8 mouse cellular contexts compared by ENCODE assay signal in the genomic region with DNA sequence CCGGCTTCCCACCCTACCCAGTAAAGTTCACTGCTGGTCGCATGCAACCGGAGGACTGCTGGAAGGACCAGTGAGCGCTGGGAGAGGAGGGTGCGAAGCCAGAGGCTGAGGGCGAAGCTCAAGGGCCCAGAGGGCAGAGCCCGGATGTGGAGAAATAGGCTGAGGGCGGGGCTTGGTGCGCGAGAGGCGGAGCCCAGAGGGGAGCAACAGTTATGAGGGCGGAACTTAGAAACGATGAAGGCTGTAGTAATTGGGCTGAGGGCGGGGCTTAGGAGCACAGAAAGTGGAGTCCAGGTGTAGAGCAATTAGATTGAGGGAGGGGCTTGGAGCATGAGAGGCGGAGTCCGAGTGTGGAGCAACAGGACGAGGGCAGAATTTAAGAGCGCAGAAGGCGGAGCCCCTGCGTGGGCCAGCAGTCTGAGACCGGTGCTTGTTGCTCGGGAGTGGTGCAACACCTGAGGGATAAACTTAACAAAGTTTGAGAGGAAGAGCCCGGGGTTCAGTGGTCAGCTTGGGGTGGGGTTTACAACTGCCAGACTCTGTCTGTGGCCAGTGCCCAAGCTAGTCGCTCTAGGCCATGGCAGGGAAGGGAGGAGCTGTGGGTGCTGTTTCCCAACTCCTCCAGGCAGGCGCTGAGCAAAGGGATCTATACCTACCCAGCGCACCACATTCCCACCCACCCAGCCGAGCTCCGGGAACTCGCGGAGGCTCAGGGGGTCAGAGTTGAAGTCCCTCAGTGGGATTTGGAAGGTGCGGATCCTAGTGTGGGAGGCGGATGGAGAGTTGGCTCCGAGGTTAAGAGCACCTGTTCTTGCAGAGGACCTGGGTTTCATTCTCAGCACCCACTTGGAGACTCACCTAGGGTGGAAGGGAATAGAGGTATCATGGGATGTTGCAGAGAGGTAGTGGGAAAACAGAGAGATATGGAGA.
DNase-seq lines count a peak whose midpoint lies in the region; ATAC-seq and TF ChIP-seq lines count a peak whose summit lies in the region.

No protein-coding gene starts in this region.

- H3K27ac ChIP-seq in forebrain, embryonic 13.5 days: no peak overlapping the region
- H3K27ac ChIP-seq in left cerebral cortex, adult 2 months: no peak overlapping the region

- peak; percentile 89 for ATAC-seq in forebrain, embryonic 13.5 days
- peak; percentile 83 for ATAC-seq in megakaryocyte-erythroid progenitor cell, adult 5-6 weeks (replicated peaks; ENCODE audit: low FRiP score, low TSS enrichment, poor library complexity, severe bottlenecking)

- no peaks in the 10 kb centered on the region for H3K4me1 ChIP-seq in forebrain, embryonic 13.5 days

- H3K4me2 ChIP-seq in forebrain, embryonic 13.5 days: peak overlapping the region; percentile 12

- peak; percentile 100 for DNase-seq in WW6 (ENCODE audit: low read depth, low spot score)
- DNase-seq in cerebellum, adult 11 months: peak; percentile 29
- peak; percentile 50 for DNase-seq in heart, postnatal 4 days
- DNase-seq in large intestine, adult 2 months (ENCODE audit: low read depth, low spot score): peak; percentile 94
- DNase-seq in spleen, postnatal 14 days (ENCODE audit: low spot score in 2 of 2): peak; percentile 24 to 28
- DNase-seq in left cerebral cortex, adult 2 months (ENCODE audit: extremely low spot score in 1 of 2, low spot score in 2 of 2): no peak

- H3K4me3 ChIP-seq in forebrain, embryonic 13.5 days: peak overlapping the region; percentile 4; the same call in 1 of the 2 replicates
- no peak overlapping the region for H3K4me3 ChIP-seq in left cerebral cortex, adult 2 months

- H3K27me3 ChIP-seq in forebrain, embryonic 13.5 days: no peaks in the 10 kb centered on the region

- no peaks in the 10 kb centered on the region for H3K36me3 ChIP-seq in forebrain, embryonic 13.5 days (ENCODE audit: poor library complexity, severe bottlenecking)

- no peak overlapping the region for H3K9ac ChIP-seq in forebrain, embryonic 13.5 days

- TF ChIP-seq CTCF in left cerebral cortex, adult 2 months (IDR thresholded peaks at IDR 0.05): no peak

- WGBS in forebrain, embryonic 13.5 days: 51% methylated on average over 33 of the region's 33 CpGs
- WGBS in large intestine, adult 2 months: 45% methylated on average over 33 of the region's 33 CpGs

- intact Hi-C loops in left cerebral cortex, adult 2 months (cut with DNase I): no loop called here

- H3K9me3 ChIP-seq in forebrain, embryonic 13.5 days (replicated peaks): peaks cover 20% of the 10 kb centered on the region

Comparison
In these comparisons a context has a peak if more than half of its experiments do, and no peak if none do; other contexts are left out.
1. DNase-seq: peak in WW6 (single experiment), cerebellum, adult 11 months (single experiment), heart, postnatal 4 days (single experiment), large intestine, adult 2 months (single experiment) and spleen, postnatal 14 days (2 of 2); none in left cerebral cortex, adult 2 months (0 of 2).